Mouse (Mus musculus): Measurements from ENCODE around the gene Gmpr. TPM values are rescaled to one million over a fixed set of nuclear protein-coding genes. Genes with fewer than 3 reads are reported as not detected.

The Gmpr gene
- polyA plus RNA-seq, 1 experiment from 2014 or later = 366 TPM

- H3K27me3 ChIP-seq (replicated peaks) = no peaks in the 10 kb centered on the region
- WGBS (ENCODE audit: insufficient replicate concordance) = 24% methylated on average over 5 of the region's 5 CpGs
- no peaks in the 10 kb centered on the region for H3K9me3 ChIP-seq (replicated peaks)
- peaks cover 65% of the 10 kb centered on the region for H3K4me1 ChIP-seq
- H3K4me2 ChIP-seq = peak overlapping the region; percentile 63
- ATAC-seq = peak; percentile 25
- peak overlapping the region; percentile 40 for H3K4me3 ChIP-seq
- H3K27ac ChIP-seq = peak overlapping the region; percentile 95
- peaks cover 85% of the 10 kb centered on the region for H3K36me3 ChIP-seq
- peak overlapping the region; percentile 73 for H3K9ac ChIP-seq
Observed at GRCm38 (mm10) chr13:45547549-45547948, 40.3 kb downstream of the Gmpr start.

- peak overlapping the region; percentile 20; the same call in 1 of the 2 replicates for H3K27ac ChIP-seq
- H3K4me3 ChIP-seq = no peak overlapping the region
- H3K9me3 ChIP-seq (replicated peaks) = no peaks in the 10 kb centered on the region
- ATAC-seq = no peak
- no peak overlapping the region for H3K4me2 ChIP-seq
- H3K4me1 ChIP-seq = peaks cover 27% of the 10 kb centered on the region
- no peaks in the 10 kb centered on the region for H3K27me3 ChIP-seq (replicated peaks)
- 83% methylated on average over 7 of the region's 7 CpGs for WGBS (ENCODE audit: insufficient replicate concordance)
- H3K36me3 ChIP-seq = peaks cover 31% of the 10 kb centered on the region
- no peak overlapping the region for H3K9ac ChIP-seq
Observed at GRCm38 (mm10) chr13:45553674-45554073, 46.4 kb downstream of the Gmpr start.

DNA sequence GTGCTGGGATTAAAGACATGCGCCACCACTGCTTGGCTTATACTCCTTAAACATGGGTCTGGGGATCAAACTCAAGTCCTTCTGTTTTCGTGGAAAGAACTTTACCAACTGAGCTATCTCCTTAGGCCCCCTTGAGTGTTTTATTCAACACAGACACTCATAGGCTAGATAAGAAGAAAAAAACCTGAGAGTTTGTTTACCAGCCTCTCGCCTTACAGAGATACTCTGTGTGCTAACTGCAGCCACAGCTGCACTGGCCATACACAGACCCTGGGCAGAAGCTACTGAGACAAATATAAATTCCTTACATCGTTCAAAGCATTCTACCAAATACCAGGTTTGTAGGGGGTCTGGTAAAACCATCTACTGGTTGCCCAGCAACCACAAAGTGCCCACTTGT lies 51.1 kb downstream of the Gmpr start:
- Histone ChIP-seq H3K9me3 (replicated peaks) (no peaks in the 10 kb centered on the region), H3K27me3 (replicated peaks) (no peaks in the 10 kb centered on the region), H3K9ac (no peak overlapping the region), H3K36me3 (peaks cover 5% of the 10 kb centered on the region), H3K4me3 (no peak overlapping the region), H3K4me2 (no peak overlapping the region), H3K27ac (0 out of 2 replicates have a peak overlapping the region, but pooled peaks have one; percentile 42), H3K4me1 (peaks cover 37% of the 10 kb centered on the region)
- peak; percentile 77 for ATAC-seq
- WGBS (ENCODE audit: insufficient replicate concordance) = 41% methylated on average over 4 of the region's 4 CpGs

DNA sequence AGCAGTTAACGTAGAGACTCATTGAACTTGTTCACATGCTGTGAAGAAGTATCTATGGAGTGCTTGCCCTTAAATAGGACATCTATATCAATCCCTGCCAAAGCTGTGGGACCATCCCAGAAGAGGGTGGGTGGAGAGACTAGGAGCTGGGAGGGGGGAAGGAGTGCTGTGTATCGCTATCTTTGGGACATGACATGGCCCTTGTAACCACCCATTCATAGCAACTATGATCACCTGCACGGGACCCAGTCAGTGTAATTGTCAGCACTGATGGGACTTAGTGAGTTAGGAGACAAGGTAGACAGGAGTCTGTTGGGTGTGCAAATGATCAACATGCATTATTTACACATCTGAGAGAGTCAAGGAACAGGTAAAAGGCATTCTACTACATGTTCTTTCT lies 52.0 kb downstream of the Gmpr start:
- H3K27ac ChIP-seq = no peak overlapping the region
- H3K4me2 ChIP-seq = no peak overlapping the region
- H3K9me3 ChIP-seq (replicated peaks) = no peaks in the 10 kb centered on the region
- no peak for ATAC-seq
- peaks cover 29% of the 10 kb centered on the region for H3K4me1 ChIP-seq
- no peak overlapping the region for H3K9ac ChIP-seq
- H3K27me3 ChIP-seq (replicated peaks) = no peaks in the 10 kb centered on the region
- 84% methylated on average over 3 of the region's 3 CpGs for WGBS (ENCODE audit: insufficient replicate concordance)
- H3K36me3 ChIP-seq = no peaks in the 10 kb centered on the region
- no peak overlapping the region for H3K4me3 ChIP-seq

DNA sequence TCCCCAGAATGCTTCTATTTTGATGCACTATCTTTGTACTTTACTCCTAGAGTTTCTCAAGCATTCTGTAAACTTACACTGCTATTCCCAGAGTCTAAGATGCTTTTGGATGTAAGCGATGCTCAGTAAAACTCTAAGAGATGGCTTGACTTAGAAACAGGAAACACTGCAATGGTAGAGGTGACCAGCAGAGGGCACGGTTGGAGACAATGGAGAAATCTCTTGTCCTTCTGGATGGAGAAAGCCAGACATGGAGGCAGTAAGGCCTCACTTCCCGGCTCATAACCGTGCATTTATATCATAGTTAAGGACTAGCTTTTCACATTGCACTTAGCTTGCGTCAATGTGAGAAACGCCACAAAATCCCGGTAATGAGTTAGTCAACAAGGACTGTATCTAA lies 53.3 kb downstream of the Gmpr start:
- no peak overlapping the region for H3K4me3 ChIP-seq
- H3K27me3 ChIP-seq (replicated peaks) = no peaks in the 10 kb centered on the region
- 63% methylated on average over 7 of the region's 7 CpGs for WGBS (ENCODE audit: insufficient replicate concordance)
- ATAC-seq = no peak
- no peaks in the 10 kb centered on the region for H3K9me3 ChIP-seq (replicated peaks)
- H3K9ac ChIP-seq = no peak overlapping the region
- H3K4me1 ChIP-seq = peaks cover 29% of the 10 kb centered on the region
- H3K36me3 ChIP-seq = no peaks in the 10 kb centered on the region
- H3K4me2 ChIP-seq = no peak overlapping the region
- no peak overlapping the region for H3K27ac ChIP-seq

DNA sequence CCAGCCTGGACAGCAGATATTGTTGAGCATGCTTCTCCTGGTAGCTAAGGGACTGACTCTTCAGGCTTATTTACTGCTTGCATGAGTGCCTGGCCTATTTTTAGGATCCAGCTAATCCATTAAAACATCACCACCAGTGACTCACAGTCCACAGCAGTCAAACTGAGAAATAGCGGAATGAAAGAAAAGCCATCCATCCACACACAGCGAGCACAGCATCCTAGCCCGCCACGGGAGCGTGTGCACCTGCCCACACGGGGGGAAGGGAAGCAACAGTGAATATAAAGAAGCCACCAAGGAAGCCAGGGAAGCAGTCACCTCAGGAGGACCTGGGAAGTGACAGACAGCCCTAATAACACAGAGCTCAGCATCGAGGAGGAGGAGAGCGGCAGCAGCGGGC lies 54.8 kb downstream of the Gmpr start:
- peaks cover 5% of the 10 kb centered on the region; the same call in 1 of the 2 replicates for H3K36me3 ChIP-seq
- H3K4me3 ChIP-seq = no peak overlapping the region
- no peak overlapping the region for H3K4me2 ChIP-seq
- H3K9ac ChIP-seq = no peak overlapping the region
- no peaks in the 10 kb centered on the region for H3K27me3 ChIP-seq (replicated peaks)
- H3K9me3 ChIP-seq (replicated peaks) = no peaks in the 10 kb centered on the region
- peaks cover 29% of the 10 kb centered on the region for H3K4me1 ChIP-seq
- no peak overlapping the region for H3K27ac ChIP-seq
- 76% methylated on average over 9 of the region's 9 CpGs for WGBS (ENCODE audit: insufficient replicate concordance)
- no peak for ATAC-seq

- H3K27ac ChIP-seq = no peak overlapping the region
- ATAC-seq = no peak
- no peak overlapping the region for H3K9ac ChIP-seq
- no peaks in the 10 kb centered on the region for H3K27me3 ChIP-seq (replicated peaks)
- peaks cover 4% of the 10 kb centered on the region for H3K4me1 ChIP-seq
- H3K4me2 ChIP-seq = no peak overlapping the region
- H3K4me3 ChIP-seq = no peak overlapping the region
- H3K9me3 ChIP-seq (replicated peaks) = no peaks in the 10 kb centered on the region
- 64% methylated on average over 4 of the region's 4 CpGs for WGBS (ENCODE audit: insufficient replicate concordance)
- peaks cover 17% of the 10 kb centered on the region; the same call in 1 of the 2 replicates for H3K36me3 ChIP-seq
Observed at GRCm38 (mm10) chr13:45564946-45565345, 57.7 kb downstream of the Gmpr start.

GRCm38 (mm10) chr13:45569932-45570331 lies 62.7 kb downstream of the Gmpr start:
- no peak overlapping the region for H3K27ac ChIP-seq

GRCm38 (mm10) chr13:45571795-45572262 lies 64.6 kb downstream of the Gmpr start:
- H3K9me3 ChIP-seq (replicated peaks) = no peaks in the 10 kb centered on the region
- ATAC-seq = peak; percentile 78
- peaks cover 14% of the 10 kb centered on the region for H3K4me1 ChIP-seq
- peaks cover 14% of the 10 kb centered on the region; the same call in 1 of the 2 replicates for H3K36me3 ChIP-seq
- H3K27ac ChIP-seq = no peak overlapping the region; the same call in 1 of the 2 replicates
- no peaks in the 10 kb centered on the region for H3K27me3 ChIP-seq (replicated peaks)
- H3K9ac ChIP-seq = peak overlapping the region; percentile 36; the same call in 1 of the 2 replicates
- no peak overlapping the region for H3K4me3 ChIP-seq
- peak overlapping the region; percentile 45 for H3K4me2 ChIP-seq
- WGBS (ENCODE audit: insufficient replicate concordance) = 4% methylated on average over 6 of the region's 6 CpGs

More at GRCm38 (mm10) chr13:45569932-45570331, 62.7 kb downstream of the Gmpr start:
- Histone ChIP-seq H3K9me3 (replicated peaks) (no peaks in the 10 kb centered on the region), H3K27me3 (replicated peaks) (no peaks in the 10 kb centered on the region), H3K4me1 (peaks cover 14% of the 10 kb centered on the region), H3K4me2 (no peak overlapping the region), H3K36me3 (peaks cover 17% of the 10 kb centered on the region; the same call in 1 of the 2 replicates), H3K9ac (no peak overlapping the region), H3K4me3 (no peak overlapping the region)
- 68% methylated on average over 7 of the region's 7 CpGs for WGBS (ENCODE audit: insufficient replicate concordance)
- no peak for ATAC-seq

DNA sequence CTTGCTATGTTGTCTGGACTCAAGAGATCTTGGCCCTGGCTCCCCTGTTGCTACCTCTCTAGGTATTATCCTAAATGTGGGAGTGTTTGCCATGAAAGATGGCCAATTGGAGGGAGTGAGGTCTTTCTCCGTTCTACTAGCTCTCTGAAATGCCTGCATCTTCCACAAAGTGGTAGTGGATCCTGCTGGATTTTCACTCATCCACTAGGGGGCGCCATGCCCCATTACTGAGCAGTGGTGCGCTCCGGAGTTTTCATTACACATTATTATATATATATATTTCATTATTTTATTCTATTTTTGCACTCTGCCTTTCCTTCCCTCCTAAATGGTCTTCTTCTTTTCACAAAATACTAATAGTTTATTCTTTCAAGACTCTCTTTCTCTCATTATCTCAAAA lies 65.5 kb downstream of the Gmpr start:
- no peak for ATAC-seq
- 0 out of 2 replicates have a peak, but pooled peaks cover 4% of the 10 kb centered on the region for H3K36me3 ChIP-seq
- H3K4me2 ChIP-seq = no peak overlapping the region

DNA sequence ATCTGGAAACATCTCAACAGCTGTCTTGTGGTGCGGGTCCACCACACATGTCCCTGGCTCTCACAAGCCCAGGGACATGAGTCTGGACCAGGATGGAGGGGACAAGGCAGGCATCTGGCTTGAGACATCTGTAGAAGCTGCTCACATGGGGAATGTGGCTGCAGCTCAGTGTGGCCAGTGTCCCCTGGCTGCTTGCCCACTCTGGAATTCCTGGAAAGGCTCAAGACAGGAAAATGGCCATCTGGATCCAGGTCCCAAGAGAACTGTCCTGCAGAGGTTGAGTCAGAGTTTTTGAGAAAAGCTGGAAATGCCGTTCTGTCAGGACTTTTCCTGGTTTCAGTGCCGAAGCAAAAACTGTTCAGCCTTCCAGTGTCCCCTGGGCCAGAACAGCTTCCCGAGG lies 68.9 kb downstream of the Gmpr start:
- Histone ChIP-seq H3K27ac (no peak overlapping the region), H3K4me1 (peaks cover 14% of the 10 kb centered on the region), H3K9ac (no peak overlapping the region), H3K4me2 (no peak overlapping the region), H3K9me3 (replicated peaks) (no peaks in the 10 kb centered on the region), H3K36me3 (no peaks in the 10 kb centered on the region), H3K27me3 (replicated peaks) (no peaks in the 10 kb centered on the region), H3K4me3 (no peak overlapping the region)
- WGBS (ENCODE audit: insufficient replicate concordance) = 74% methylated on average over 4 of the region's 4 CpGs
- no peak for ATAC-seq

More for the DNA sequence above, 65.5 kb downstream of the Gmpr start:
- H3K27ac ChIP-seq = 0 out of 2 replicates have a peak overlapping the region, but pooled peaks have one; percentile 10
- no peak overlapping the region for H3K9ac ChIP-seq
- H3K27me3 ChIP-seq (replicated peaks) = no peaks in the 10 kb centered on the region
- no peak overlapping the region for H3K4me3 ChIP-seq
- WGBS (ENCODE audit: insufficient replicate concordance) = 23% methylated on average over 4 of the region's 4 CpGs
- no peaks in the 10 kb centered on the region for H3K9me3 ChIP-seq (replicated peaks)
- peaks cover 14% of the 10 kb centered on the region for H3K4me1 ChIP-seq

- Histone ChIP-seq H3K4me1 (peaks cover 4% of the 10 kb centered on the region), H3K9me3 (replicated peaks) (no peaks in the 10 kb centered on the region), H3K27ac (no peak overlapping the region), H3K27me3 (replicated peaks) (no peaks in the 10 kb centered on the region), H3K36me3 (no peaks in the 10 kb centered on the region), H3K4me2 (no peak overlapping the region), H3K9ac (no peak overlapping the region), H3K4me3 (no peak overlapping the region)
- 61% methylated on average over 5 of the region's 5 CpGs for WGBS (ENCODE audit: insufficient replicate concordance)
- ATAC-seq = no peak
Observed at GRCm38 (mm10) chr13:45577366-45577765, 70.1 kb downstream of the Gmpr start.

DNA sequence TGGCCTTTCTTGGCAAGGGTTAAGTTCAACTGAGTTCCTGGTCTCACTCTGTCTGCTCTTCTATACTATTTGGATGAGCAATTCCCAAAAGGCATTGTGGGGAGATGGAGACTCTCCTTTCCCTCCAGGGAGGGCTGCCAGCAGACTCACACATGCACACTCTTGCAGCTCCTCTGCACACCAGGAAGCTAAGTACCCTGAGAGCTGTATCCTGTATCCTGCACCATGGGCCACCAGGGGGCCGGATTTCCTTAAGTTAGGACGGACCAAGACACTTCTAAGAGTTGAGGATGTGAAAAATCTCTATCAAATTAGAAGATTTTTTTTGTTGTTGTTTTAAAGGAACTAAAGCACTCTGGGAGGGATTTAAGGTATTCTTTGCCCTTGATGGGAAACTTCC lies 70.5 kb downstream of the Gmpr start:
- Histone ChIP-seq H3K27ac (no peak overlapping the region), H3K27me3 (replicated peaks) (no peaks in the 10 kb centered on the region), H3K4me3 (no peak overlapping the region), H3K9me3 (replicated peaks) (no peaks in the 10 kb centered on the region), H3K4me2 (no peak overlapping the region), H3K4me1 (no peaks in the 10 kb centered on the region), H3K36me3 (no peaks in the 10 kb centered on the region), H3K9ac (no peak overlapping the region)
- WGBS (ENCODE audit: insufficient replicate concordance) = 38% methylated on average over 2 of the region's 2 CpGs
- no peak for ATAC-seq

All from liver, embryonic 12.5 days (tissue).